Mouse (Mus musculus): Measurements from ENCODE around the gene Ccr7. TPM values are rescaled to one million over a fixed set of nuclear protein-coding genes. Genes with fewer than 3 reads are reported as not detected.

Gene Ccr7
- total RNA-seq, 2 experiments from 2014 or later = not detected

DNA sequence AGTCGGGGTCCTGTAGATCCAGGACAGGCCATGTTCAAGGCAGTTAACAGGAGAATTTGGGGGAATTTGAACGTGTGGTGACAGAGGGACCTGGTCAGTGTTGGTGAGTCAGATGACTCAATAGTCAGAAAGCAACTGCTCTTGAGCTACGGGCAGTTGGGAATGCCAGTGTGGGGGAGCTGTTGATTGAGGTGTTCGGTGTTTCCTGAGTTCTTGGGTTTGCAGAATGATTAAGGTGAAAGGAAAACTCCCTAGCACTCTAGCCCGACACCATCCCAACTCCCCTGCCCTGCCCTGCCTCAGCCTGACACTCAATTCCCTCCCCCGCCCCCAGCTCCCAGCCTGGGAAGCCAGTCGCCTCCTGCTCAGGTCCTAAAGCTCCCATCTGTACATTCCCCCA, 4.0 kb downstream of the Ccr7 start:
- DNase-seq = no peak
- no peak for TF ChIP-seq CTCF (IDR thresholded peaks at IDR 0.05)
- H3K27ac ChIP-seq = no peak overlapping the region
- intact Hi-C loops (cut with DNase I) = loop anchor here (1.0 to 5.0 kb wide), 2 partner anchors 112 to 169 kb away; partner anchors contain the start of gene Gjd3
- H3K4me3 ChIP-seq = no peak overlapping the region

DNA sequence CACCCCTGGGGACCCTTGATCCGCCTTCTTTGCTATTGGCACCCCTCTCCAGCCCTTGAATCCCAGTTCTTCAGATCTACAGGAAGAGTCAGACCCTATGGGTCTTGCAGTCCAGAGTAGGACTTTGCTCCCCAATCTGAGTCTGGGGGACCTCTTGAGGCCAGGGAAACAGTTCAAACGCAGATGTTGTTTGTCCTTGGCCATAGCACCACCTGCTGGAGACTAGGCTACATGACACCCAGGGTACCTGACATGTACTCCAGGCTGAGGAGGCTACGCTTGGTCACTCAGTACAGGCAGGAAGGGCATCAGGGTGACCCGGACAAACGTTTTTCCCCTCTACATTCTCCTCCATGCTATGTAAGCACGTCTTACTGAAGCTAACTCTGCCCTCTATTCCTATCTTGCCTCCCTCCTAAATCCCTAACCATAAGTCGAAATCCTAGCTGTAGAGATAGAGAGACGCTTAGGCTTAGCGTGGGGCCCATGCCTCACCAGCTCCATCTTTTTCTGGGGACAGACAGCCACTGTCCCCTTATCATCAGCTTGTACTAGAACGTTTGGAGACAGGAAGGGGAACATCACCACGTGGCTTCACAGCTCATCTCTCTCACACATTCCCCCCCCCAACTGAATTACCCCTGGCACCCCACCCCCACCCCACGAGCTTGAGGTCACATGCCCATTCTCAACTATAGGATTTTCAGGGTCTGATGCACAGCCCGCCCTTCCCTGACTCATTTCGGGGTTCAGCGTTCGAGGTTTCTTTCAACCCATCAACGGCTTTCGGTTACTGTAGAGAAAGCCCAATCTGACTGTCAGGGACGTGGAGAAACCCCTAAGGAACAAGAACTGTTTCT, 4.7 kb downstream of the Ccr7 start:
- TF ChIP-seq CTCF (IDR thresholded peaks at IDR 0.05) = peak; percentile 93
- Histone ChIP-seq H3K27ac (no peak overlapping the region), H3K4me3 (no peak overlapping the region)
- intact Hi-C loops (cut with DNase I) = loop anchor here (1.0 to 5.0 kb wide), 2 partner anchors 111 to 168 kb away; partner anchors contain the start of gene Gjd3
- DNase-seq = peak; percentile 74

DNA sequence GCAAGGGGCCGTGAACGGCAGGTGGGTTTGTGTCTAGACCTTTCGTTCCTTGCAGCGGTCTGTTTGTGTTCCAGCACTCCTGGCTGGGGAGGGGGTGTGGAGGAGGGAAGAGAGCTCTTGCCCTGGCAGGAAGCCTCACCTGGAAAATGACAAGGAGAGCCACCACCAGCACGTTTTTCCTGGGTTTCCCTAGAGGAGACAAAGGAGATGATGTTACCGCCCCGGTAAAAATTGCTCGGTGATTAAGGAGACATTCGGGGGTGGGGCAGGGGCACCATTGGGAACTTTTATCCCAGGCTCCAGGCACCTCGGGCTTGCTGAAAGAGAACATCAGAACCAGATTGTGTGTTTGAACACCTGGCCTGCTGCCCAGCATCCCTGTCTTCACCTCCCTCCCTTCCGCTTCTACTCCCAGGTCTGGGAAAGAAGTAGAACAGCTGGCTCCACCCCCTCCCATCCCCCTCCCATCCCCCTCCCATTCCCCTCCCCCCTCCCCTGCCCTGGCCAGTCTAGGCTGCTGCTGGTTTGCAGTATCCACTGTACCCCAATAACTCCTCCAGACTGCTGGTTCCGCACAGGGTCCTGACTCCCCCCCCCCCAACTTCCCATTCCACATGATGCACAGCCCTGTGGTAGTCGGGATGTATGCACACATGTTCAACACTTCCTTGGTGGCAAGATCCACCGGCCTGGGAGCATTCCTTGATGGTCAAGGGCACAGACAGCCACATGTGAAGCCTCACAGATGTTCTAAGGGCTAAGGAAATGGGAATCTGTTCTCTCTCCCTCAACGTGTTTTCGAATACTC, 5.8 kb downstream of the Ccr7 start:
- H3K4me3 ChIP-seq = no peak overlapping the region
- no peak for TF ChIP-seq CTCF (IDR thresholded peaks at IDR 0.05)
- no peak overlapping the region for H3K27ac ChIP-seq
- intact Hi-C loops (cut with DNase I) = no loop called here
- DNase-seq = no peak

DNA sequence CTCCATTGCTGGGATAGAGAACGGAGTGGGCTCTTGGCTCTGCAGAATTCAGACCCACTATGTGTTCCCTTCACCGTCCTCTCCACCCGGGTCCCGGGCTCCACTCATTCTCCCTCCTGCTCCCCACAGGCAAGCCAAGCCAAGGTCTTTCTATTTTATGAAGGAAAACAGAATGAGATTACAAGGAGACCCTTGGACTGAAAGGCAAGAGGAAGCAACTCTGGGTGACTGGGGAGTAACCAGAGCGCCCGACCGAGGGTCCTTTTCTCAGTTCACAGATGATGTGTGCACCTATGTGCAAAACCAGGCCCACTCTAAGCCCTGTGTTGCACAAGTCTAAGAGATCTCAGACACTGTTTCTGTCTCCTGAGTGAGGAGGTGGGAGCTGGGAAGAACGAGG, 6.5 kb downstream of the Ccr7 start:
- DNase-seq = no peak
- peak overlapping the region; percentile 3; the same call in 1 of the 2 replicates for H3K27ac ChIP-seq
- intact Hi-C loops (cut with DNase I) = no loop called here
- H3K4me3 ChIP-seq = no peak overlapping the region
- no peak for TF ChIP-seq CTCF (IDR thresholded peaks at IDR 0.05)

DNA sequence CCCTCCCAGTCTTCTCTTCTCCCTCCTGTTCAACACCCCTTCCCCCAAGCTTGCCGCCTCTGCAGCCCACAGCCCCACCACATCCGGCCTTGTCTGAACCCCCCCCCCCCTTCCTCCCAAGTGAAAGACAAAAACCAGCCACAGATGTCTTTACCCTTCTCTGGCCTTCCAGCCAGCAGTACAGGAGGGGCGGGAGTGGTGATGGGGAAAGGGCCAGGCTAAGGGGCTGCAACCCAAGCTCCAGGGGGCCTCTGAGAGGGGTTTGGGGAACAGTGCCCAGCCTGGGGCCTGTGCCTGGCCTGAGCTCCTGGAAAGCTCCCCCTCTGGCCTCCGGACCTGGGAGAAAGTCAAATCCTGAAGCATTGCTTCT, 7.0 kb downstream of the Ccr7 start:
- Histone ChIP-seq H3K4me3 (no peak overlapping the region), H3K27ac (no peak overlapping the region; the same call in 1 of the 2 replicates)
- no peak for DNase-seq
- intact Hi-C loops (cut with DNase I) = no loop called here
- TF ChIP-seq CTCF (IDR thresholded peaks at IDR 0.05) = no peak

DNA sequence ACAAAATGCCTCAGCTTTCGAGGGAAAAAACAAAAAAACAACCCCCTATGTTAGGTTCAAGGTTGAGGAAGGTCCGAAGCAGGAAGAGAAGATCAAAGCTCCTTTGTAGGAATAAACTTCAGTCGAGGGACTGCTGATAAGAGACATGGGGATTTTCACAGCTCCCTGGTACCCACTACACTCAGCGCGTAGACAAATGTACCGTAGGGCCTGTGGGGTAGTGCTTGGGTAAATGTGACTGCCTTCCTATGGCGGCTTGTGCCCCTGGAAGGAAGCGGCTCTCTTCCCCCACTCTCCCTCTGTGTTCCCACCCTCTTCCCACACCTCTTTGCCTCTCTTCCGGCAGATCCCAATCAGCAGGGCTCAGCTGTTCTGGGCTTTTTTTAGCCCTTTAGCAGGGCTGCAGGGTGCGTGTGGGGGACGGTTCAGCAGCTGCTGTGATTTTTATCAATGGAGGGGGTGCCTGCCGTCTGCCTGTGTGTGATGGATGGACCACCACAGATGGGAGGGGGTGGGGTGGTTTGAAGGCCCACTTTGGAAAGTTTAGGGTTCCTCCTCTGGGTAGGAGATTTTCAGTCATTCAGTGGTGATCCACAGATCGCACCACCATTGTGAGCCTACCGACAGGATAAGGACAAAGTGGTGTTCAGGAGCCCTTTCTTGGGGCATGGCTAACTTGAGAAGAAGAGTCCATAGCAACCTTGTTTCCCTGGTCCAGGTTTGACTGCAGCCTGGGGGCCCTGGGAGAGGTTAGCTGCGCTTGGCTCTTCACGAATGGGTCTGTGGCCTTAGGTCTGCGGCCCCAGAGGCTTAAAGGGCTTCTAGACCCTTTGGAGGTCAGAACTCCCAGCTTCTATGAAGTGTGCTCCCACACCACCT, 7.6 kb downstream of the Ccr7 start:
- no peak overlapping the region for H3K4me3 ChIP-seq
- intact Hi-C loops (cut with DNase I) = no loop called here
- no peak for TF ChIP-seq CTCF (IDR thresholded peaks at IDR 0.05)
- H3K27ac ChIP-seq = no peak overlapping the region; the same call in 1 of the 2 replicates
- DNase-seq = no peak

DNA sequence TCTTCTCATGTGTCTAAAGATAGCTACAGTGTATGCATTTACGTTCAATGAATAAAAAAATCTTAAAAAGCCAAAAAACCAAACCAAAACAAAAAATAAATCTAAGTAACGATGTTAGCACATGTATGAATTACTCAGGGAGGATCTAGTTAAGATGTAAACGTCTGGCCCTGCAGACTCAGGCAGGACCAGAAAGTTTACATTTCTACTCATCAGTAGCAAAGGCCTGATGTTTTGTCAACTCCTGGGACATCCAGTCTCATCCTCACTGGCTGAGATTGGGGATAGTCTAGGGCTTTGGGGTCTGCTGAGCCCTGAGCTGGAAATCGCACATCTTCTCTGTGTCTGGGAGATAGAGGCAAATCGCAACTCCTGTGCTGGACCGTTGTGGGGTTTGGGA, 8.3 kb downstream of the Ccr7 start:
- no peak for TF ChIP-seq CTCF (IDR thresholded peaks at IDR 0.05)
- no peak overlapping the region for H3K27ac ChIP-seq
- no peak overlapping the region for H3K4me3 ChIP-seq
- intact Hi-C loops (cut with DNase I) = no loop called here
- DNase-seq = no peak

DNA sequence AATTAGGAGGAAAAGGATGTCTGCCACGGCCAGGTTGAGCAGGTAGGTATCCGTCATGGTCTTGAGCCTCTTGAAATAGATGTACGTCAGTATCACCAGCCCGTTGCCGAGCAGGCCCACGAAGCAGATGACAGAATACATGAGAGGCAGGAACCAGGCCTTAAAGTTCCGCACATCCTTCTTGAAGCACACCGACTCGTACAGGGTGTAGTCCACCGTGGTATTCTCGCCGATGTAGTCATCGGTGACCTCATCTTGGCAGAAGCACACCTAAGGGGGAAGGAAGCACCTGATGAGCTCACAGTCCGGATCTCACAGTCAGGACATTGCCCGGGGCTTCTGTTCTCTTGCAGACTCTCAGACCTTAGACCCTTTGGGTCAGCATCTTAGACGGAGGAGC, 9.1 kb downstream of the Ccr7 start:
- intact Hi-C loops (cut with DNase I) = no loop called here

DNA sequence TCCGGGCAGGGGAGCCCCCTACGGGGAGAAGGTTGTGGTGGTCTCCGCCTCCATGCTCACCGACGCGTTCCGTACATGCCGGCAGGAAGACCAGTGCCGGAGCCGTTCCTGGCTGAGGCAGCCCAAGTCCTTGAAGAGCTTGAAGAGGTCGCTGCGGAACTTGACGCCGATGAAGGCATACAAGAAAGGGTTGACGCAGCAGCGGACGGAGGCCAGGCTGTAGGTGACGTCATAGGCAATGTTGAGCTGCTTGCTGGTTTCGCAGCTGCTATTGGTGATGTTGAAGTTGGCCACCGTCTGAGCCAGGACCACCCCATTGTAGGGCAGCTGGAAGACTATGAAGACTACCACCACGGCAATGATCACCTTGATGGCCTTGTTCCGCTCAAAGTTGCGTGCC, 9.9 kb downstream of the Ccr7 start:
- DNase-seq = no peak
- TF ChIP-seq CTCF (IDR thresholded peaks at IDR 0.05) = no peak
- Histone ChIP-seq H3K27ac (no peak overlapping the region), H3K4me3 (no peak overlapping the region)
- intact Hi-C loops (cut with DNase I) = no loop called here

More for the DNA sequence above, 9.1 kb downstream of the Ccr7 start:
- TF ChIP-seq CTCF (IDR thresholded peaks at IDR 0.05) = no peak
- no peak for DNase-seq
- no peak overlapping the region for H3K27ac ChIP-seq
- H3K4me3 ChIP-seq = no peak overlapping the region

DNA sequence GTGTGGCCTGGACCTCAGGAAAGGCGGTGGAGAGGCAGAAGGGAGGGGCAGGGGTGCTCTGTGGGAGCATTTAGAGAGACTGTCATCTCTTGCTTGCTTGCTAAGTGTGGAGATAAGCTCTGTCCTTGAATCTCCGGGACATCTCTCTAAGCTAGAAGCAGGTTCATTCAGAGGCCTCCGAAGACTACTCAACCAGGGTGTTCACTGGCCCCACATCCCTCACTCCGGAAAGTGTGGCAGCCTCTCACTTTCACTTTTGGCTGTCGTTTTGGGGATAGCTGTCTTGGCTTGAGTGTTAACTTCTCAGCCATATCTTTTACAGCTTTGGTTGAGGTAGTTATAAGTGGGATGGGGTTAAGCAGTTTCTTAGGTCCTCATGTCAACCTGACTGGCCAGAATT, 10.4 kb downstream of the Ccr7 start:
- DNase-seq = no peak
- intact Hi-C loops (cut with DNase I) = no loop called here
- Histone ChIP-seq H3K27ac (no peak overlapping the region), H3K4me3 (no peak overlapping the region)
- no peak for TF ChIP-seq CTCF (IDR thresholded peaks at IDR 0.05)

DNA sequence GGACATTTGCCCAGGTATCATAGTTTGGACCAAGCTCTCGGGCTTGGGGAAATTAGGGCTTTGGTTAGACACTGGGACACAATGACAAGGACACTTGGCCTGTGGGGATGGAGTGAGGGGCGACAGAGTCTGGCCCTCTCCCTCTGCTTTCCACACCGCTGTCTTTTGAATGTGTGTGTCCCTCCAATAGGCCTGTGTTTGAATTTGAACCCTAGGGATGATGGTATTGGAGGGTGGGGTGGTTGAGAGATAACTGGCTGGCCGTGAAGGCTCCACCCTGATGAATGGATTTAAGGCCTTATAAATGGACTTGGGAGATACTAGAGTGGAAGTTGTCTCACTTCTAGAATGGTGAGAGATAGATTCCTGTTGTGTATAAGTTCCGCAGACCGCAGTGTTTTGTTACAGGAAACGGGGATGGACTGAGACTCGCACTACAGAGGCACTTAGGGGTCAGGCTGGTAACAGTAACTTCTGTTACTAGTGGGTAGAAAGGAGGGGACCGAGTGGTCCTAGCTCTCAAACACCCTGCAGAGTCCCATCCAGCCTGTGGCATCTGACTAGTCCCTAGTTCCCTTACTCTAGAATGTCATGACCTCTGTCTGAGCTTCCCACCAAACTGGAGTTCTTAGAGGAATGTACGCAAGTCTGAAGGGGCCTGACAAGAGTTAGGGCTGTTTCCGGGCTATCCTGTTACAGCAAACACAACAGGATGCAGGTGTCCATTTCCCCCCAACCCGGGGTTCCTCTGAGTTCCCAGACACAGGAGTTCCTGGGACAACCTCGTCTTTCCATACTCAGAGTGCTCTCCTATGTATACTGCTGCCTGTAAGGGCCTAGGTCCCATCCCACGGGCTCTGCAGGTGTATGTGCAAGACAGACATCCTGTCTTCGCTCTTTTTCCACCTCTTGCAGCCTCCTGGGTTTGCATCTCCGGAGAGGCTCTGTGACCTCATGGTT, 11.5 kb downstream of the Ccr7 start:
- Histone ChIP-seq H3K4me3 (no peak overlapping the region), H3K27ac (no peak overlapping the region)
- no peak for DNase-seq
- no peak for TF ChIP-seq CTCF (IDR thresholded peaks at IDR 0.05)
- intact Hi-C loops (cut with DNase I) = no loop called here

Data from gastrocnemius, adult 2 months (tissue).